Mouse (Mus musculus): Measurements from ENCODE around the gene Prpf31.

Gene Prpf31

GRCm38 (mm10) chr7:3629030-3629429 lies 755 bp upstream of the Prpf31 start:
- DNase-seq (ENCODE audit: low spot score in 2 of 2), result no peak

GRCm38 (mm10) chr7:3630478-3630815 lies 662 bp downstream of the Prpf31 start:
- no peak for DNase-seq (ENCODE audit: low spot score in 2 of 2)

GRCm38 (mm10) chr7:3643412-3643811 lies 13.6 kb downstream of the Prpf31 start:
- no peak for DNase-seq (ENCODE audit: low spot score in 2 of 2)

GRCm38 (mm10) chr7:3643843-3644242 lies 14.1 kb downstream of the Prpf31 start:
- DNase-seq (ENCODE audit: low spot score in 2 of 2), result no peak

GRCm38 (mm10) chr7:3644348-3644671 lies 14.5 kb downstream of the Prpf31 start:
- DNase-seq (ENCODE audit: low spot score in 2 of 2), result peak in 1 of 2 experiments; percentile 77

- peak; percentile 93 to 96 for DNase-seq (ENCODE audit: low spot score in 2 of 2)
Observed at GRCm38 (mm10) chr7:3644672-3645487, 15.1 kb downstream of the Prpf31 start, which contains the start of gene Cnot3. Gene Cnot3 (plus strand): TSS chr7:3645268.

GRCm38 (mm10) chr7:3645488-3646025 lies 15.8 kb downstream of the Prpf31 start:
- no peak for DNase-seq (ENCODE audit: low spot score in 2 of 2)

GRCm38 (mm10) chr7:3646188-3646587 lies 16.4 kb downstream of the Prpf31 start:
- DNase-seq (ENCODE audit: low spot score in 2 of 2), result no peak

GRCm38 (mm10) chr7:3646641-3647040 lies 16.9 kb downstream of the Prpf31 start:
- no peak for DNase-seq (ENCODE audit: low spot score in 2 of 2)

- no peak for DNase-seq (ENCODE audit: low spot score in 2 of 2)
Observed at GRCm38 (mm10) chr7:3656966-3657365, 27.2 kb downstream of the Prpf31 start.

GRCm38 (mm10) chr7:3658578-3658977 lies 28.8 kb downstream of the Prpf31 start:
- no peak for DNase-seq (ENCODE audit: low spot score in 2 of 2)

- DNase-seq (ENCODE audit: low spot score in 2 of 2), result no peak
Observed at GRCm38 (mm10) chr7:3664524-3665214, 34.9 kb downstream of the Prpf31 start.

GRCm38 (mm10) chr7:3665215-3666114 lies 35.7 kb downstream of the Prpf31 start, which contains the start of gene Leng1:
Gene Leng1 (minus strand): TSS chr7:3665840.
- peak; percentile 81 to 91 for DNase-seq (ENCODE audit: low spot score in 2 of 2)

GRCm38 (mm10) chr7:3666921-3667391 lies 37.2 kb downstream of the Prpf31 start:
- DNase-seq (ENCODE audit: low spot score in 2 of 2), result no peak

- DNase-seq (ENCODE audit: low spot score in 2 of 2), result peak; percentile 76 to 86
Observed at GRCm38 (mm10) chr7:3674507-3675227, 44.9 kb downstream of the Prpf31 start.

GRCm38 (mm10) chr7:3675228-3675548 lies 45.4 kb downstream of the Prpf31 start:
- DNase-seq (ENCODE audit: low spot score in 2 of 2), result no peak

- no peak for DNase-seq (ENCODE audit: low spot score in 2 of 2)
Observed at GRCm38 (mm10) chr7:3676371-3676770, 46.6 kb downstream of the Prpf31 start.

- no peak for DNase-seq (ENCODE audit: low spot score in 2 of 2)
Observed at GRCm38 (mm10) chr7:3677342-3677741, 47.6 kb downstream of the Prpf31 start, which contains the start of gene Tmc4. Gene Tmc4 (minus strand): TSS chr7:3677553.

GRCm38 (mm10) chr7:3683908-3684550 lies 54.2 kb downstream of the Prpf31 start:
- DNase-seq (ENCODE audit: low spot score in 2 of 2), result no peak

GRCm38 (mm10) chr7:3684698-3685097 lies 54.9 kb downstream of the Prpf31 start:
- no peak for DNase-seq (ENCODE audit: low spot score in 2 of 2)

Data from cerebellum, postnatal 4 days (tissue).